In the genomic region with DNA sequence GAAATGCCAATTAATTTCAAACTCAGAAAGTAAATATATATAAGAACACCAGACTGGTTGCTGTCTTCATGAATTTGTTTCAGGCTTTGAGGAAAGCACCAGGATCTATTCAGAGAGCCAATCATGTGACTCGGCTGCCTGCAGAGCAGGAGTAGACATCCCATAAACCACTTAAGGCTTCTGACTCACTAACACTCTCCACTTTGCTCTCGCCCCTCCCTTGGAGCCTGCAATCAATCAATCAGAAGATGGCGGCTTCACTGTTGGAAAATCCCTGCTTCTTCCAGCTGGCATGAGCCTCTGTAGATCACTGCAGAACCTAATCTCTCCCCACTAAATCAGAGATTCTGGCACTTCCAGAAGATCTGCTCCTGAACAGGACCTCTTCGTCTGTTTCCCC, we compare ENCODE assay signal across 13 mouse cellular contexts. TPM values are rescaled to one million over a fixed set of nuclear protein-coding genes. Genes with fewer than 3 reads are reported as not detected.
DNase-seq lines count a peak whose midpoint lies in the region; ATAC-seq and TF ChIP-seq lines count a peak whose summit lies in the region.
"Had no signal": no experiment of that assay in that cellular context is flagged by ENCODE, and none has a peak within 500 bp of the region (broad histone marks: within the 10 kb centered on the region; RNA-seq: fewer than 3 reads in every experiment).

No protein-coding gene starts in this region.

- 0 out of 2 replicates have a peak, but pooled peaks have one; percentile 46 for ATAC-seq in limb, embryonic 13.5 days (ENCODE audit: low FRiP score, low read depth)
- ATAC-seq: Patski had no signal

- H3K4me3 ChIP-seq in heart, adult 2 months = no peak overlapping the region
- no peak overlapping the region for H3K4me3 ChIP-seq in limb, embryonic 13.5 days
- H3K4me3 ChIP-seq: gastrocnemius, adult 2 months had no signal

- intact Hi-C loops in heart, adult 2 months (cut with DNase I) = no loop called here

- no peak overlapping the region for H3K27ac ChIP-seq in heart, adult 2 months
- no peak overlapping the region for H3K27ac ChIP-seq in limb, embryonic 13.5 days
- H3K27ac ChIP-seq: gastrocnemius, adult 2 months; hindbrain, postnatal 0 days had no signal

- H3K4me1 ChIP-seq in heart, adult 2 months (ENCODE audit: control insufficient read depth, insufficient read depth, low read length) = no peaks in the 10 kb centered on the region; the same call in 1 of the 2 replicates
- H3K4me1 ChIP-seq in limb, embryonic 13.5 days = peaks cover 6% of the 10 kb centered on the region; the same call in 1 of the 2 replicates

- peak overlapping the region; percentile 32 for H3K4me2 ChIP-seq in limb, embryonic 13.5 days (replicated peaks)

- no peak overlapping the region for H3K9ac ChIP-seq in heart, adult 2 months (ENCODE audit: low read depth, low read length)
- H3K9ac ChIP-seq in limb, embryonic 13.5 days = no peak overlapping the region

- DNase-seq in heart, adult 11 months = peak; percentile 21
- DNase-seq in heart, adult 2 months = no peak
- DNase-seq in 3T3-L1 (ENCODE audit: low read depth, low spot score) = peak; percentile 31
- peak; percentile 12 for DNase-seq in adrenal gland, postnatal 10 days
- DNase-seq in left cerebral cortex, adult 18-20 months (ENCODE audit: low spot score in 2 of 2) = no peak
- DNase-seq in ovary, adult 18-20 months (ENCODE audit: low spot score) = no peak
- DNase-seq in right cerebral cortex, adult 18-20 months = no peak
- DNase-seq: cerebellum, adult 18-20 months; gastrocnemius, adult 2 months; kidney, postnatal 25 days had no signal

- WGBS in heart, adult 2 months = 33% methylated on average over 4 of the region's 4 CpGs
- WGBS in limb, embryonic 13.5 days = 11% methylated on average over 4 of the region's 4 CpGs

- no peak for TF ChIP-seq POLR2A in heart, adult 2 months (IDR thresholded peaks at IDR 0.05; ENCODE audit: insufficient read depth, low read depth, low read length)

- no peaks in the 10 kb centered on the region for H3K36me3 ChIP-seq in heart, adult 2 months (ENCODE audit: control insufficient read depth, insufficient read depth, low read length)
- H3K36me3 ChIP-seq in limb, embryonic 13.5 days = no peaks in the 10 kb centered on the region

- H3K27me3 ChIP-seq in heart, adult 2 months (ENCODE audit: control insufficient read depth, insufficient read depth, low read length) = no peaks in the 10 kb centered on the region
- H3K27me3 ChIP-seq in limb, embryonic 13.5 days = no peaks in the 10 kb centered on the region
- H3K27me3 ChIP-seq: Patski had no signal

- no peaks in the 10 kb centered on the region for H3K9me3 ChIP-seq in limb, embryonic 13.5 days

- no peak for TF ChIP-seq EP300 in heart, adult 2 months (IDR thresholded peaks at IDR 0.05; ENCODE audit: insufficient read depth, low read depth, low read length)

- TF ChIP-seq CTCF in heart, adult 2 months (IDR thresholded peaks at IDR 0.05) = no peak

- H3K79me2 ChIP-seq in heart, adult 2 months (replicated peaks; ENCODE audit: control insufficient read depth, insufficient read depth, low read length) = no peaks in the 10 kb centered on the region

RNA-seq across cellular contexts. Expression of gene Isx, which starts 1.3 kb away (rescaled TPM):
- total RNA-seq in heart, adult 2 months (2021) = under 1 TPM in 1 of 2 experiments, not detected in 1; 0.18 TPM
- polyA plus RNA-seq in heart, adult 2 months (2012; rRNA removed) = 0.18 TPM in 1 of 2 replicates, not detected in the other
- under 1 TPM in 1 of 2 experiments, not detected in 1; 0.21 TPM for total RNA-seq in adrenal gland, postnatal 10 days (2021)
- 0.20 and 0.34 TPM in 2 replicates for polyA plus RNA-seq in limb, embryonic 13.5 days (2015; fragmentation: Nextera tagmentation; extraction: Ambion mirVana)
- total RNA-seq in left cerebral cortex, adult 18-20 months (2021) = under 1 TPM in 1 of 2 experiments, not detected in 1; 0.37 TPM
- total RNA-seq: gastrocnemius, adult 2 months; hindbrain, postnatal 0 days had no signal
- polyA plus RNA-seq: hindbrain, postnatal 0 days; Patski had no signal

Comparison
In these comparisons a context has a peak if more than half of its experiments do, and no peak if none do; other contexts are left out.
1. DNase-seq: peak in heart, adult 11 months (single experiment), 3T3-L1 (single experiment) and adrenal gland, postnatal 10 days (single experiment); none in heart, adult 2 months (0 of 2), left cerebral cortex, adult 18-20 months (0 of 2), ovary, adult 18-20 months (single experiment) and right cerebral cortex, adult 18-20 months (single experiment).